23 mouse cellular contexts compared by ENCODE assay signal in the genomic region with DNA sequence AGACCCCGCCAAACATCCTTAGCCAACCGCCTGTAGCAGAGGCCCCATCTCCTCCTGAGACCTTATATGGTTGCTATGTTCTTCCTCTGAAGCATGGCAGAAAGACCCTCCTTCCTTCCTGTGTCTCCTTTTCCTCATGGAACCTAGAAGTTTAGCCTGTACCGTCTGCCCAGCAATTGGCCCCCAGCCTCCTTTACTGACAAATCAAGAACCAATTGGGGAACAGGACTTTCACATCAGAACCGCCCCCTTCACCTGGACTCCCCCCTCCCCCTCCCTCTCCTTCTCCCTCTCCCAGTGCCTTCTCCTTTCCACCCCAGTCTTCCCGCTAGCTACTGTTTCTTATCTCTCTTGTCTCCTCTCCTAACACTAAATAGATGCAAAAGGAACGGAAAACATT. TPM values are rescaled to one million over a fixed set of nuclear protein-coding genes. Genes with fewer than 3 reads are reported as not detected.
"Had no signal": no experiment of that assay in that cellular context is flagged by ENCODE, and none has a peak within 500 bp of the region (broad histone marks: within the 10 kb centered on the region; RNA-seq: fewer than 3 reads in every experiment).

No protein-coding gene starts in this region.

- H3K4me1 ChIP-seq: hindbrain, embryonic 13.5 days; hindbrain, embryonic 15.5 days; kidney, embryonic 15.5 days; liver, embryonic 12.5 days had no signal

- DNase-seq: gastrocnemius, postnatal 14 days; gastrocnemius, postnatal 36 days; heart, adult 2 months; heart, postnatal 14 days; heart, postnatal 36 days; kidney, adult 11 months; kidney, adult 2 months; kidney, adult 9 months; kidney, postnatal 14 days; kidney, postnatal 36 days; layer of hippocampus, adult 9-11 months; layer of hippocampus, postnatal 36 days; left cerebral cortex, postnatal 4 days had no signal

- H3K27me3 ChIP-seq: heart, embryonic 12.5 days; hindbrain, embryonic 13.5 days; hindbrain, embryonic 15.5 days; kidney, embryonic 15.5 days; limb, embryonic 15.5 days had no signal

- H3K36me3 ChIP-seq: heart, embryonic 12.5 days; hindbrain, embryonic 13.5 days; hindbrain, embryonic 15.5 days; kidney, embryonic 15.5 days; limb, embryonic 13.5 days; limb, embryonic 15.5 days; liver, embryonic 12.5 days had no signal

- H3K27ac ChIP-seq: heart, adult 2 months; hindbrain, embryonic 13.5 days; hindbrain, embryonic 15.5 days; hindbrain, postnatal 0 days; kidney, embryonic 15.5 days; kidney, postnatal 0 days; limb, embryonic 13.5 days; limb, embryonic 15.5 days; liver, embryonic 12.5 days; liver, embryonic 14.5 days had no signal

- H3K4me3 ChIP-seq: heart, adult 2 months; heart, embryonic 12.5 days; hindbrain, embryonic 13.5 days; hindbrain, embryonic 15.5 days; kidney, embryonic 15.5 days; limb, embryonic 13.5 days; limb, embryonic 15.5 days; liver, embryonic 12.5 days had no signal

RNA-seq across cellular contexts. Expression of a gene that starts 37.5 kb away (rescaled TPM):
- total RNA-seq: hindbrain, postnatal 0 days had no signal
